Mouse (Mus musculus) erythroblast, embryonic 14.5 days (primary cell): ENCODE data around the gene Smg5. TPM values are rescaled to one million over a fixed set of nuclear protein-coding genes. Genes with fewer than 3 reads are reported as not detected.
"Not testable (repeated sequence)": the region's sequence is repeated elsewhere in the genome, so short reads cannot be mapped to it uniquely, and the experiment has no call there.

Source experiments
- H3K27me3 ChIP-seq: 2 replicates; pipeline ENCODE4 v1.6.1; 2012; ENCODE audit warnings: inconsistent platforms; ENCODE audit not compliant: control insufficient read depth
- H3K36me3 ChIP-seq: 2 replicates; pipeline ENCODE4 v1.6.1; 2012; ENCODE audit warnings: mild to moderate bottlenecking, inconsistent platforms; ENCODE audit not compliant: control insufficient read depth
- H3K4me1 ChIP-seq: 2 replicates; pipeline ENCODE4 v1.6.1; 2012; ENCODE audit warnings: inconsistent platforms; ENCODE audit not compliant: control insufficient read depth
- H3K4me3 ChIP-seq: replicated peaks from 2 replicates; pipeline ENCODE3; 2012; ENCODE audit warnings: moderate library complexity, mild to moderate bottlenecking, inconsistent platforms
- H3K9me3 ChIP-seq: 2 replicates; pipeline ENCODE4 v1.6.1; 2012; ENCODE audit warnings: low read length, inconsistent platforms, mixed read lengths; ENCODE audit not compliant: control insufficient read depth
- GATA1 ChIP-seq: IDR thresholded peaks from 2 replicates; pipeline ENCODE4 v1.6.1; 2012; ENCODE audit warnings: low read length, inconsistent platforms, mixed read lengths
- TAL1 ChIP-seq: IDR thresholded peaks from 3 replicates; pipeline ENCODE4 v1.6.1; 2012; ENCODE audit warnings: low read length, inconsistent platforms, mixed read lengths
- polyA plus RNA-seq: library from polyadenylated mRNA; stranded (reverse); fragments of >175 nt; gene quantifications from 2 replicates; pipeline ENCODE4 v1.2.3, GENCODE M21; 2012

The Smg5 gene
- polyA plus RNA-seq = 16.0 and 20.1 TPM in 2 replicates

- H3K9me3 ChIP-seq = peaks cover 6% of the 10 kb centered on the region
- peaks cover 5% of the 10 kb centered on the region for H3K27me3 ChIP-seq
- H3K36me3 ChIP-seq = peaks cover 32% of the 10 kb centered on the region
- peak within 1 kb of the TSS; percentile 78 for H3K4me3 ChIP-seq
- TF ChIP-seq GATA1 = no peak
- TF ChIP-seq TAL1 = no peak
- peaks cover 78% of the 10 kb centered on the region for H3K4me1 ChIP-seq
These were observed at the start of gene Smg5, which contains the start of gene Tmem79 for GRCm38 (mm10) chr3:88336058-88337013. TSS of gene Smg5 (plus strand) at chr3:88336260. TSS of gene Tmem79 (minus strand) at chr3:88336148.

GRCm38 (mm10) chr3:88287110-88287509 is 49.0 kb upstream of the Smg5 start, which contains the start of gene Gm38392:
TSS of gene Gm38392 (minus strand) at chr3:88287210.
- peaks cover 2% of the 10 kb centered on the region for H3K36me3 ChIP-seq
- no peak within 1 kb of the TSS for H3K4me3 ChIP-seq
- no peak for TF ChIP-seq TAL1
- no peak for TF ChIP-seq GATA1
- H3K9me3 ChIP-seq = no peaks in the 10 kb centered on the region
- no peaks in the 10 kb centered on the region for H3K27me3 ChIP-seq
- H3K4me1 ChIP-seq = no peaks in the 10 kb centered on the region

- H3K27me3 ChIP-seq, H3K4me1 ChIP-seq: not testable (repeated sequence)
These were observed 47.8 kb upstream of the Smg5 start for GRCm38 (mm10) chr3:88288133-88288713.

GRCm38 (mm10) chr3:88291970-88292369 is 44.1 kb upstream of the Smg5 start:
- no peak for TF ChIP-seq GATA1
- TF ChIP-seq TAL1 = no peak
- Histone ChIP-seq H3K4me3 (no peak overlapping the region), H3K36me3 (no peaks in the 10 kb centered on the region; the same call in 1 of the 2 replicates), H3K27me3 (no peaks in the 10 kb centered on the region), H3K4me1 (peaks cover 15% of the 10 kb centered on the region), H3K9me3 (no peaks in the 10 kb centered on the region)

More at GRCm38 (mm10) chr3:88288133-88288713, 47.8 kb upstream of the Smg5 start:
- H3K9me3 ChIP-seq, H3K36me3 ChIP-seq, H3K4me3 ChIP-seq: not testable (repeated sequence)

- Histone ChIP-seq H3K36me3 (peaks cover 18% of the 10 kb centered on the region), H3K4me1 (peaks cover 40% of the 10 kb centered on the region), H3K4me3 (peak overlapping the region; percentile 79)
- H3K9me3 ChIP-seq, H3K27me3 ChIP-seq: not testable (repeated sequence)
These were observed 40.8 kb upstream of the Smg5 start for GRCm38 (mm10) chr3:88295272-88295671.

GRCm38 (mm10) chr3:88296110-88296560 is 39.9 kb upstream of the Smg5 start:
- Histone ChIP-seq H3K27me3 (no peaks in the 10 kb centered on the region), H3K4me3 (peak overlapping the region; percentile 79), H3K9me3 (no peaks in the 10 kb centered on the region), H3K36me3 (peaks cover 27% of the 10 kb centered on the region), H3K4me1 (peaks cover 40% of the 10 kb centered on the region)
- no peak for TF ChIP-seq TAL1
- no peak for TF ChIP-seq GATA1

GRCm38 (mm10) chr3:88296561-88297318 is 39.3 kb upstream of the Smg5 start, which contains the start of the genes Tsacc and Cct3:
TSS of gene Tsacc (minus strand) at chr3:88296999.
TSS of gene Cct3 (plus strand) at chr3:88297116.
- Histone ChIP-seq H3K4me3 (peak within 1 kb of the TSS; percentile 79), H3K36me3 (peaks cover 33% of the 10 kb centered on the region), H3K27me3 (no peaks in the 10 kb centered on the region), H3K9me3 (no peaks in the 10 kb centered on the region), H3K4me1 (peaks cover 40% of the 10 kb centered on the region)
- TF ChIP-seq TAL1 = no peak
- peak; percentile 18; the same call in 1 of the 2 replicates for TF ChIP-seq GATA1

- TF ChIP-seq TAL1 = no peak
- no peak for TF ChIP-seq GATA1
- Histone ChIP-seq H3K9me3 (no peaks in the 10 kb centered on the region), H3K27me3 (no peaks in the 10 kb centered on the region), H3K4me3 (peak overlapping the region; percentile 79), H3K4me1 (peaks cover 40% of the 10 kb centered on the region), H3K36me3 (peaks cover 39% of the 10 kb centered on the region)
These were observed 38.7 kb upstream of the Smg5 start for GRCm38 (mm10) chr3:88297321-88297851.

- H3K36me3 ChIP-seq = peaks cover 57% of the 10 kb centered on the region
- peaks cover 40% of the 10 kb centered on the region for H3K4me1 ChIP-seq
- H3K27me3 ChIP-seq = no peaks in the 10 kb centered on the region
- no peak for TF ChIP-seq GATA1
- TF ChIP-seq TAL1 = no peak
- no peaks in the 10 kb centered on the region for H3K9me3 ChIP-seq
- H3K4me3 ChIP-seq = no peak overlapping the region
These were observed 36.9 kb upstream of the Smg5 start for GRCm38 (mm10) chr3:88299172-88299571.
